Mouse (Mus musculus): ENCODE results near the gene Josd1. TPM values are rescaled to one million over a fixed set of nuclear protein-coding genes. Genes with fewer than 3 reads are reported as not detected.

The Josd1 gene
- total and polyA plus RNA-seq, 2 experiments from 2014 or later, result 20.2 to 54.1 TPM

GRCm38 (mm10) chr15:79727840-79728239 lies 40.1 kb upstream of the Josd1 start:
- no peaks in the 10 kb centered on the region for H3K9me3 ChIP-seq (ENCODE audit: low read length)
- H3K27me3 ChIP-seq (ENCODE audit: insufficient read depth, low read length), result no peaks in the 10 kb centered on the region
- H3K4me2 ChIP-seq (ENCODE audit: low read depth), result no peak overlapping the region
- 0 out of 2 replicates have a peak overlapping the region, but pooled peaks have one; percentile 2 for H3K27ac ChIP-seq (ENCODE audit: low read depth, low read length)
- H3K36me3 ChIP-seq (ENCODE audit: insufficient read depth), result peaks cover 76% of the 10 kb centered on the region
- 78% methylated on average over 6 of the region's 6 CpGs for WGBS
- no peak for DNase-seq
- H3K4me3 ChIP-seq (ENCODE audit: low read depth, low read length), result no peak overlapping the region
- TF ChIP-seq CTCF (IDR thresholded peaks at IDR 0.05; ENCODE audit: low read depth), result no peak
- no peak for ATAC-seq
- H3K9ac ChIP-seq, result no peak overlapping the region
- H3K4me1 ChIP-seq (ENCODE audit: insufficient read depth), result no peaks in the 10 kb centered on the region

- Histone ChIP-seq H3K9ac (no peak overlapping the region), H3K9me3 (ENCODE audit: low read length) (no peaks in the 10 kb centered on the region), H3K4me3 (ENCODE audit: low read depth, low read length) (no peak overlapping the region), H3K36me3 (ENCODE audit: insufficient read depth) (peaks cover 68% of the 10 kb centered on the region), H3K4me1 (ENCODE audit: insufficient read depth) (no peaks in the 10 kb centered on the region), H3K4me2 (ENCODE audit: low read depth) (no peak overlapping the region), H3K27ac (ENCODE audit: low read depth, low read length) (no peak overlapping the region), H3K27me3 (ENCODE audit: insufficient read depth, low read length) (no peaks in the 10 kb centered on the region)
- DNase-seq (no peak), ATAC-seq (no peak)
- 90% methylated on average over 11 of the region's 11 CpGs for WGBS
- no peak for TF ChIP-seq CTCF (IDR thresholded peaks at IDR 0.05; ENCODE audit: low read depth)
Measured at GRCm38 (mm10) chr15:79725190-79725789, 37.6 kb upstream of the Josd1 start.

DNA sequence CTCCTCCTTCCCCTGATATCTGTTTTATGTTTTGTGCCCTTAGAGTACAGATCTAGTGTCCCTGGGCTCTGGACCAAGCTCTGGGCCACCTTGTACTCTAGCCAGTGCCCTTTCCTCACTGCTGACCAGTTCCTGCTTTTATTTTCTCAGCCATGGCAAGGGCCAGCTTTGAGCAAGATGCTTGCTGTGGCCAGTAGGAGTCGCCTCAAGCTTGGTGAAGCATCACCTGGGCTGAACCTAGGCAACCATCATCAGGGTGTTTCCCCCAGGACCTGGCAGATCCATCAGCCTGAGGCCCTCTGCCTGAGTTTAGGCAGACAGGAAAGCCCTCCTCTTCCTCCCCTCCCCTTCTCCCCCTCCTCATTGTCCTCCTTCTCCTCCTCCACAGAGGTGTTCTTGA lies 35.7 kb upstream of the Josd1 start:
- TF ChIP-seq CTCF (IDR thresholded peaks at IDR 0.05; ENCODE audit: low read depth), result peak; percentile 62
- ATAC-seq, result peak; percentile 43
- Histone ChIP-seq H3K4me3 (ENCODE audit: low read depth, low read length) (no peak overlapping the region), H3K9me3 (ENCODE audit: low read length) (no peaks in the 10 kb centered on the region), H3K36me3 (ENCODE audit: insufficient read depth) (peaks cover 69% of the 10 kb centered on the region), H3K27ac (ENCODE audit: low read depth, low read length) (0 out of 2 replicates have a peak overlapping the region, but pooled peaks have one; percentile 29), H3K4me2 (ENCODE audit: low read depth) (no peak overlapping the region), H3K9ac (no peak overlapping the region), H3K4me1 (ENCODE audit: insufficient read depth) (no peaks in the 10 kb centered on the region), H3K27me3 (ENCODE audit: insufficient read depth, low read length) (no peaks in the 10 kb centered on the region)
- WGBS, result 35% methylated on average over 1 of the region's 1 CpGs
- peak; percentile 25 for DNase-seq

DNA sequence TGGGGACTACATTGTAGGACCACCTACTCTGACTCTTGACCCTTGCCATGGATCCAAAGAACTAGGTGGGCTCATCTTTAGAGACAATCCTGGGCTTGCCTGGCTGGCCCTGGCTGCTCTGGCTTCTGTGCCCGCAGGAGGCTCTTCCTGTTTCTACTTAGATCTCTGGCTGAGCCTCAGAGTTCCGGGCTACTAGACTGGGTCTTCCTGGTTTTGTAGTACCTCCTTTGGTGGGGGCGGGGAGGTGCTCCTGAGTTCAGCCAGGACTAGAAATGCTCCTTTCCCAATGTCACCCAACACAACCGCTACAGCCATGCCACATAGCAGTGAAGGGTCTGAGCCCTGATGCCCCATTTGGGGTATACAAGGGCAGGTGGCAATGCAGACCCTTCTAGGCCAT lies 33.1 kb upstream of the Josd1 start:
- no peaks in the 10 kb centered on the region for H3K4me1 ChIP-seq (ENCODE audit: insufficient read depth)
- H3K27me3 ChIP-seq (ENCODE audit: insufficient read depth, low read length), result no peaks in the 10 kb centered on the region
- no peak overlapping the region for H3K9ac ChIP-seq
- H3K36me3 ChIP-seq (ENCODE audit: insufficient read depth), result peaks cover 68% of the 10 kb centered on the region
- no peak for TF ChIP-seq CTCF (IDR thresholded peaks at IDR 0.05; ENCODE audit: low read depth)
- no peak for ATAC-seq
- no peak for DNase-seq
- no peak overlapping the region for H3K4me3 ChIP-seq (ENCODE audit: low read depth, low read length)
- no peak overlapping the region for H3K27ac ChIP-seq (ENCODE audit: low read depth, low read length)
- WGBS, result 89% methylated on average over 4 of the region's 4 CpGs
- H3K4me2 ChIP-seq (ENCODE audit: low read depth), result no peak overlapping the region
- H3K9me3 ChIP-seq (ENCODE audit: low read length), result no peaks in the 10 kb centered on the region

DNA sequence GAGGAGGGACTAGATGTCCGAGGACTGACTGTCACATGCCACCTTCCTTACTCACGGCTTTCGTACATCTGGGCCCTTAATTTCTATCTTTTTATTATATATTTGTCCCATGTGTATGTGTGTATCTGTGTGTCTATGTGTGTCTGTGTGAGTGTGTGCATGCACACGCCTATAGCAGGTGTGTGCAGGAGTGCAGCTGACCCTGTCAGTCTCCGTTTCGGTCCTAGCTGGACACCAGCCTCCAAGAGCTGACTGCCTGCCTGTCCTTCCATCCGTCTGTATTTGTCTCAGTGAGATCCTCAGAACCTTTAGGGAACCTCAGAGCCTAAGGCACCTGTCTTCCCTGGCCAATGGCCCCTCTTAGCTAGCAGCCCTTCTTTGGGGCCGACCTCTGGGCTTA lies 32.5 kb upstream of the Josd1 start:
- no peaks in the 10 kb centered on the region for H3K4me1 ChIP-seq (ENCODE audit: insufficient read depth)
- ATAC-seq, result no peak
- H3K9ac ChIP-seq, result no peak overlapping the region
- WGBS, result 90% methylated on average over 8 of the region's 8 CpGs
- no peaks in the 10 kb centered on the region for H3K9me3 ChIP-seq (ENCODE audit: low read length)
- no peak for DNase-seq
- H3K4me3 ChIP-seq (ENCODE audit: low read depth, low read length), result no peak overlapping the region
- no peak overlapping the region for H3K4me2 ChIP-seq (ENCODE audit: low read depth)
- TF ChIP-seq CTCF (IDR thresholded peaks at IDR 0.05; ENCODE audit: low read depth), result no peak
- no peak overlapping the region for H3K27ac ChIP-seq (ENCODE audit: low read depth, low read length)
- peaks cover 67% of the 10 kb centered on the region for H3K36me3 ChIP-seq (ENCODE audit: insufficient read depth)
- no peaks in the 10 kb centered on the region for H3K27me3 ChIP-seq (ENCODE audit: insufficient read depth, low read length)

GRCm38 (mm10) chr15:79716710-79717109 lies 29.0 kb upstream of the Josd1 start:
- no peaks in the 10 kb centered on the region for H3K9me3 ChIP-seq (ENCODE audit: low read length)
- H3K27ac ChIP-seq (ENCODE audit: low read depth, low read length), result no peak overlapping the region
- no peak overlapping the region for H3K9ac ChIP-seq
- no peak for TF ChIP-seq CTCF (IDR thresholded peaks at IDR 0.05; ENCODE audit: low read depth)
- H3K4me3 ChIP-seq (ENCODE audit: low read depth, low read length), result no peak overlapping the region
- no peaks in the 10 kb centered on the region for H3K27me3 ChIP-seq (ENCODE audit: insufficient read depth, low read length)
- ATAC-seq (no peak), DNase-seq (no peak)
- WGBS, result 91% methylated on average over 6 of the region's 6 CpGs
- peaks cover 92% of the 10 kb centered on the region for H3K36me3 ChIP-seq (ENCODE audit: insufficient read depth)
- no peak overlapping the region for H3K4me2 ChIP-seq (ENCODE audit: low read depth)
- H3K4me1 ChIP-seq (ENCODE audit: insufficient read depth), result no peaks in the 10 kb centered on the region

GRCm38 (mm10) chr15:79715646-79716045 lies 27.9 kb upstream of the Josd1 start:
- H3K27ac ChIP-seq (ENCODE audit: low read depth, low read length), result no peak overlapping the region
- WGBS, result 94% methylated on average over 7 of the region's 7 CpGs
- no peak overlapping the region for H3K4me2 ChIP-seq (ENCODE audit: low read depth)
- no peaks in the 10 kb centered on the region for H3K4me1 ChIP-seq (ENCODE audit: insufficient read depth)
- peaks cover 92% of the 10 kb centered on the region for H3K36me3 ChIP-seq (ENCODE audit: insufficient read depth)
- no peak for TF ChIP-seq CTCF (IDR thresholded peaks at IDR 0.05; ENCODE audit: low read depth)
- no peak overlapping the region for H3K4me3 ChIP-seq (ENCODE audit: low read depth, low read length)
- H3K9me3 ChIP-seq (ENCODE audit: low read length), result no peaks in the 10 kb centered on the region
- H3K9ac ChIP-seq, result no peak overlapping the region
- H3K27me3 ChIP-seq (ENCODE audit: insufficient read depth, low read length), result no peaks in the 10 kb centered on the region
- ATAC-seq, result no peak
- DNase-seq, result no peak
